Mouse (Mus musculus): ENCODE results near the gene Cacnb2.

- TF ChIP-seq CTCF (IDR thresholded peaks at IDR 0.05; ENCODE audit: low read depth, low read length): no peak
- no peak for TF ChIP-seq POLR2A (IDR thresholded peaks at IDR 0.05; ENCODE audit: extremely low read depth, insufficient read depth, low read length)
Observed at GRCm38 (mm10) chr2:14847188-14847587, 244.3 kb downstream of the Cacnb2 start.

All from liver, adult 2 months (tissue).